Mouse (Mus musculus) brain, embryonic 14.5 days (tissue): ENCODE results near the gene Inf2.

ENCODE experiments used
- CTCF ChIP-seq: fragments of 200-500 bp; IDR thresholded peaks from 2 replicates; pipeline ENCODE4 v1.5.1; 2012; ENCODE audit warnings: inconsistent platforms, mild to moderate bottlenecking, moderate library complexity, borderline replicate concordance; ENCODE audit not compliant: insufficient read depth, insufficient read length; ENCODE audit errors: extremely low read depth
- POLR2A ChIP-seq: fragments of 200-500 bp; IDR thresholded peaks from 2 replicates; pipeline ENCODE4 v1.6.1; 2012; ENCODE audit warnings: mild to moderate bottlenecking, inconsistent platforms, borderline replicate concordance; ENCODE audit not compliant: poor library complexity, insufficient read depth, insufficient read length, severe bottlenecking; ENCODE audit errors: extremely low read depth

GRCm38 (mm10) chr12:112630796-112631195 lies 42.2 kb downstream of the Inf2 start:
- TF ChIP-seq POLR2A (no peak), CTCF (no peak)
